Mouse (Mus musculus) gastrocnemius, postnatal 4 days (tissue): ENCODE measurements around the gene Map3k21. TPM values are rescaled to one million over a fixed set of nuclear protein-coding genes. Genes with fewer than 3 reads are reported as not detected.

ENCODE experiments used
- DNase-seq, 2 experiments: peaks; one replicate each; pipeline ENCODE4 v3.0.0; 2021 to 2022; ENCODE audit warnings: low spot score in 2 of 2, mixed read lengths in 2 of 2
- total RNA-seq, 2 experiments: library from RNA; stranded (reverse); gene quantifications; 2 replicates each; pipeline ENCODE4 v1.2.3; 2021

Map3k21 gene
- total RNA-seq, 2 experiments from 2014 or later, result 0.16 to 0.22 TPM

DNA sequence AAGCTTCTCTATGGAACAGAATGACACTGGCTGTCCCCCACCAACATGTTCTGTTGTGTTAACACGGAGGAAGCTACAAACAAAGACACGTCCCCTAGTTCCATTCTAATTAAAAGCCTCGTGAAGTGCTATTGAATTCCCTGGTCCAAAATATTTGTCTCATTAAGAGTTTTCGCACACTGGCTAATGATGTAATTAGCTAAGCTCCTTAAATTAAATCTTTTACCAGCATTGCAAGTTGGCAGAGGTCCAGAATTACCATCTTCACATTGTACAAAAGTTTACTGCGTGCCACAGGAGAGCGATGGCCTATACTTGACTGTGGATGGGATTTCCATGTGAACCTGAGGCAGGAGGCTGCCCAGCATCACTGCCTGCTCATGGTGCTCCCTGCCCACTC is 51.5 kb downstream of the Map3k21 start:
- DNase-seq, result no peak

- DNase-seq, result no peak
Measured at GRCm38 (mm10) chr8:125963807-125964211, 53.6 kb downstream of the Map3k21 start.

- DNase-seq, result no peak
Measured at GRCm38 (mm10) chr8:125971336-125971735, 61.1 kb downstream of the Map3k21 start.

DNA sequence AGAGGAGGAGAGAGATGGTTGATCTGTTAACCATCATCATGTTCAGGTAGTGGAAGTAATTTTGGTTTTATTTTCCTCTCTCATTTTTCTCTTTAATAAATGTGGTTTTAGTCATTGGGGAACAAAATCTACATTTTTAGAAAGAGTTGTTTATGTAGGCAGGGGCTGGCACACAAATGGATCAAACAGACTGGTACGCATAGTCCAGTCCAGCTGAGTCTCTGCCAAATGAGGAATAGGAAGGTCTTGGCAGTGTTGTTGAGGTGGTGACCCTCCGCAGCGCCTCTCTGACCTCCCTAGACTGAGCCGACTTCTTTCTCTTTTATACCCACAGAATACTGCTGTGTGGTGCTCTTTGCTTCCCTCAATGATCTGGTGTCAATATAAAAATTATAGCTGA is 65.7 kb downstream of the Map3k21 start:
- no peak for DNase-seq

GRCm38 (mm10) chr8:125980826-125981225 is 70.6 kb downstream of the Map3k21 start:
- DNase-seq, result no peak

DNA sequence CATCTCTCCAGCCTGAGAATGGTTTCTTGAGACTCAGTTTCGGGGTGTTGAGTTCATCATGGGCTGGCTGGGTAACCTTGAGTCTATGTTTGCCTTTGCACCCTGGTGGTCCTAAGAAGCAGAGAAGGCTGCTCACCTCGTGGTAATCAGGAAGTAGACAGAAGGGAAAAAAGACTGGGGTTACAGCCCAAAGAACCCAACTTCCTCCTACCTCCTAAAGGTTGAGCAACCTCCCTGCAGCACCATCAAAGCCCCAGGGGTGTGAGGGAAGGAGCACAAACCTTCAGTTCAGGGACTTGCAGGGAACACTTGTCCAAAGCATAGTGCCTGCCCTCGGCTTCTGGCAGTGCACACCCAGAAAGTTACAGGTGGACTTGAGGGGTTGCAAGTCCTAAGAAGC is 73.3 kb downstream of the Map3k21 start:
- DNase-seq, result no peak

DNA sequence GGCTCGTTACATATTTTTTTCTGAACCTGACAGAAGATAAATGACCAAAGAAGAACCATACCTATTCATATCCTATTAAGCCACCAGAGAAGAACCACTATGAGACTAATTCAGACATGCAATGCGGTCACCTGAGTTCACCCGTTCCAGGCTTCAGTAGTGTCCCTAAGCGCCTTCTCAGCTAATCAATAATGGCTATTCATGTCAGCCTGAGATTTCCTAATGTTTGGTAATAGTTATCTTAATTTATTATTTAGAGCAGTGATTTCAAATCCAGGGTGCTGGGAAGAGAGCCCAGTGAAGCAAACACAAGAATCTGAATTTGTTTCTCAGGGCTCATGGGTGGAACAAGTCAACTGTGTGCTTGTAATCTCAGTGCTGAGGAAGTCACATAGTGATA is 73.9 kb downstream of the Map3k21 start:
- no peak for DNase-seq

DNA sequence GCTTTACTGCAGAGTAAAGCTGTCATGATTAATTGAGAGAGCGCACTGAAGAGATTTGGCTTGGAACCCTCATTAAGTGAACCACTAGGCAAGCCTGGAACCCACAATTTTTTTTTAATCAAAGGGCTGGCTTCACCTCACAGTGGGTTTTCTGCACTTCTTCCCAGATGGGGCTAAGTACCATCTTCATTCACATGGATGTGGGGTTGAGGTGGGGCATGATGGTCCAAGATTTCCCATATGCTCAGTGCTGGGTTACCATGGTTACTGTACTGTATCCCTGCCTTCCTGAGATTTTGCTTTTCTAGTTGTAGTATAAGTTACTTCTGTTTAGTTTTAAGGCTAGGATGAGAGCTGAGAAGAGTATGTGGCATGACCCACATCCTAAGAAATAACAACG is 75.1 kb downstream of the Map3k21 start:
- no peak for DNase-seq

GRCm38 (mm10) chr8:125986999-125987589 is 76.8 kb downstream of the Map3k21 start:
- DNase-seq, result no peak

- no peak for DNase-seq
Measured at GRCm38 (mm10) chr8:125987996-125988395, 77.7 kb downstream of the Map3k21 start.

GRCm38 (mm10) chr8:125993636-125994035 is 83.4 kb downstream of the Map3k21 start:
- no peak for DNase-seq

- peak; percentile 20 to 42 for DNase-seq
Measured at GRCm38 (mm10) chr8:125995101-125995986, 85.1 kb downstream of the Map3k21 start, which contains the start of gene Kcnk1. TSS of gene Kcnk1 (plus strand) at chr8:125995170.

DNA sequence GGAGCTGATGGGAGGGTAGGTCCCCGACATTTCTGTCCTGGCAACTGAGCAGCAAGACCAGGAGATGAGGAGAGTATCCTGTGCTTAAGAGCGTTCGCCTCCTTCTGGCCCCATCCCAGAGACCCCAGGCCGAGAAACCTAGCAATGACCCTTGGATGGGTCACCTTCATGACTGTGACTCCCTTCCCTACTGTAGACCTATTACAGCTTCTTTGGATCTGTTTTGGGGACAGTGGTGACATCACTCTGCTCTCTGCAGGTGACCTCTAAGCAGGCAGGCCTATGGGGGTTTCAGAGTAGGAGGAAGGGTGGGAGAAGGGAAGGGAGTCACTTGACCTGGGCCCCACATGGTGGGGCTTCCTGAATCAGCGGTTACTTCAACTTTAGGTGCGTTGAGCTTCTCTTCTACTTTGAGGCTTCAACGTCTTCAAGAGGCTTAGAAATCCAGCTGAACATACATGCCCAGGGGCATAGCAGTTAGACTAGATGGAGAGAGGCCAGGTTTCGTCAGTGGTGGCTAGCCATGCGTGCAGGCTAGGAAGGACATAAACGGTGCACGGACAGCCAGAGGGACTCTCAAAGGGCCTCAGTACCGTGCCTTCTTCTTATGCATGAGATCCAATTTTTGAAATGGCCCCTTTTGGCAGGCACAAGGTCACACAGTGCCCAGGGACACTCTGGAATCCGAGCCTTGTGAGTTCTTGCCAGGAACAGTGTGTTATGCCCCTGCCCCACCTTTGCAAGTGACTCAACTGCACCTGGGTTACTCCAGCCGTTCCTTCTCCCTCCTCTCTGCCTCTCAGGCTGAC is 86.0 kb downstream of the Map3k21 start:
- DNase-seq, result no peak

GRCm38 (mm10) chr8:125996980-125997379 is 86.7 kb downstream of the Map3k21 start:
- no peak for DNase-seq

Other genes starting within 250 kb of the Map3k21 start
- 1 to 10 TPM; 5.3 to 6.2 TPM for gene Map10, start 240.6 kb upstream of the Map3k21 start, total RNA-seq
- 10 to 100 TPM; 23.2 to 24.5 TPM for gene Ntpcr, start 180.5 kb upstream of the Map3k21 start, total RNA-seq
- under 1 TPM; 0.59 to 0.88 TPM for gene Pcnx2, start 12.1 kb upstream of the Map3k21 start, total RNA-seq
- 1 to 10 TPM; 2.1 to 2.2 TPM for gene Kcnk1, start 84.7 kb downstream of the Map3k21 start, total RNA-seq